Mouse (Mus musculus): ENCODE data around the gene Fads2. TPM values are rescaled to one million over a fixed set of nuclear protein-coding genes. Genes with fewer than 3 reads are reported as not detected.

Gene Fads2
- 46.0 and 68.6 TPM in 2 replicates for polyA plus RNA-seq (2012; rRNA removed; ENCODE audit: low replicate concordance)

GRCm38 (mm10) chr19:10101341-10102053 lies at the start of gene Fads2:
Gene Fads2 (minus strand): TSS chr19:10101746.

GRCm38 (mm10) chr19:10041388-10042148 lies 60.0 kb downstream of the Fads2 start, which contains the start of gene Fads3:
Gene Fads3 (plus strand): TSS chr19:10041569.

Other genes with a start within 250 kb of the Fads2 start
- gene Incenp, start 202.2 kb downstream of the Fads2 start, polyA plus RNA-seq (2012; rRNA removed; ENCODE audit: low replicate concordance), result 11.7 TPM in 2 replicates
- gene Fth1, start 121.1 kb downstream of the Fads2 start, polyA plus RNA-seq (2012; rRNA removed; ENCODE audit: low replicate concordance), result 23,995 and 144,110 TPM in 2 replicates
- 0.88 TPM in 1 of 2 replicates, not detected in the other for gene Best1, start 100.1 kb downstream of the Fads2 start, polyA plus RNA-seq (2012; rRNA removed; ENCODE audit: low replicate concordance)
- gene Rab3il1, start 100.1 kb downstream of the Fads2 start, polyA plus RNA-seq (2012; rRNA removed; ENCODE audit: low replicate concordance), result 5.1 and 5.6 TPM in 2 replicates
- gene Fads3, start 60.2 kb downstream of the Fads2 start, polyA plus RNA-seq (2012; rRNA removed; ENCODE audit: low replicate concordance), result 15.2 and 29.8 TPM in 2 replicates
- 7.0 and 43.4 TPM in 2 replicates for gene Fads1, start 81.1 kb upstream of the Fads2 start, polyA plus RNA-seq (2012; rRNA removed; ENCODE audit: low replicate concordance)
- gene Tmem258, start 102.3 kb upstream of the Fads2 start, polyA plus RNA-seq (2012; rRNA removed; ENCODE audit: low replicate concordance), result 84.5 and 120 TPM in 2 replicates
- gene Fen1, start 102.4 kb upstream of the Fads2 start, polyA plus RNA-seq (2012; rRNA removed; ENCODE audit: low replicate concordance), result 7.8 and 8.4 TPM in 2 replicates
- gene Myrf, start 139.0 kb upstream of the Fads2 start, polyA plus RNA-seq (2012; rRNA removed; ENCODE audit: low replicate concordance), result 47.0 and 97.2 TPM in 2 replicates
- 5.0 and 10.6 TPM in 2 replicates for gene Dagla, start 203.1 kb upstream of the Fads2 start, polyA plus RNA-seq (2012; rRNA removed; ENCODE audit: low replicate concordance)